Mouse (Mus musculus) heart, embryonic 13.5 days (tissue): ENCODE data around the gene Slc9a7. TPM values are rescaled to one million over a fixed set of nuclear protein-coding genes. Genes with fewer than 3 reads are reported as not detected.

ENCODE experiments used
- polyA plus RNA-seq: library from polyadenylated mRNA; unstranded; fragments of >200 nt; fragmentation: Nextera tagmentation; extraction: Ambion mirVana; gene quantifications from 2 replicates; pipeline ENCODE4 v1.2.1, GENCODE M21; 2015

Slc9a7 gene
- polyA plus RNA-seq, 1 experiment from 2014 or later = 4.9 TPM

Other genes with a start within 250 kb of the Slc9a7 start
- gene Chst7, start 232.2 kb downstream of the Slc9a7 start, polyA plus RNA-seq = 4.4 and 4.7 TPM in 2 replicates
- 12.0 and 12.3 TPM in 2 replicates for gene Rp2, start 72.7 kb upstream of the Slc9a7 start, polyA plus RNA-seq
- gene Jade3, start 133.9 kb upstream of the Slc9a7 start, polyA plus RNA-seq = 4.1 and 4.7 TPM in 2 replicates